Mouse (Mus musculus) C2C12 (cell line): Measurements from ENCODE around the gene Ildr2. TPM values are rescaled to one million over a fixed set of nuclear protein-coding genes. Genes with fewer than 3 reads are reported as not detected.

Experiments used
- H3K27me3 ChIP-seq: one replicate; pipeline ENCODE4 v1.6.1; 2011; ENCODE audit not compliant: control insufficient read depth, insufficient read depth, insufficient read length
- H3K36me3 ChIP-seq: one replicate; pipeline ENCODE4 v1.6.1; 2011; ENCODE audit not compliant: control insufficient read depth, insufficient read depth
- H3K4me3 ChIP-seq: one replicate; pipeline ENCODE4 v1.5.1; 2011; ENCODE audit warnings: mild to moderate bottlenecking, control low read depth; ENCODE audit not compliant: poor library complexity, insufficient read depth, severe bottlenecking
- H3K79me2 ChIP-seq: one replicate; pipeline ENCODE4 v1.6.1; 2011; ENCODE audit not compliant: control insufficient read depth, insufficient read depth
- H3K79me3 ChIP-seq: one replicate; pipeline ENCODE4 v1.6.1; 2011; ENCODE audit warnings: low read depth, control low read depth
- H3ac ChIP-seq: one replicate; pipeline ENCODE3; 2011; ENCODE audit warnings: low read depth; ENCODE audit not compliant: control insufficient read depth, insufficient read length
- CEBPB ChIP-seq: IDR thresholded peaks from one replicate; pipeline ENCODE4 v1.6.1; 2011; ENCODE audit warnings: low read depth, mild to moderate bottlenecking, control low read depth, moderate library complexity
- CTCF ChIP-seq: IDR thresholded peaks from one replicate; pipeline ENCODE4 v1.5.1; 2011; ENCODE audit not compliant: control insufficient read depth, insufficient read depth, insufficient read length
- FOSL1 ChIP-seq: IDR thresholded peaks from one replicate; pipeline ENCODE4 v1.8.0; 2011; ENCODE audit warnings: mild to moderate bottlenecking, low read length; ENCODE audit not compliant: poor library complexity, insufficient read depth, severe bottlenecking
- MAX ChIP-seq: IDR thresholded peaks from one replicate; pipeline ENCODE4 v1.6.1; 2011; ENCODE audit warnings: mild to moderate bottlenecking, control low read depth
- MYOD1 ChIP-seq: IDR thresholded peaks from one replicate; pipeline ENCODE4 v1.6.1; 2011; ENCODE audit warnings: low read depth; ENCODE audit not compliant: control insufficient read depth, insufficient read length
- MYOG ChIP-seq: IDR thresholded peaks from one replicate; pipeline ENCODE4 v1.6.1; 2011; ENCODE audit not compliant: control insufficient read depth, insufficient read length; ENCODE audit errors: extremely low read depth
- USF1 ChIP-seq: IDR thresholded peaks from one replicate; pipeline ENCODE4 v1.6.1; 2011; ENCODE audit warnings: low read depth, mild to moderate bottlenecking, control low read depth, moderate library complexity
- polyA plus RNA-seq: library from polyadenylated mRNA; unstranded; fragments of >200 nt; fragmentation: generic; extraction: Trizol; gene quantifications from one replicate; pipeline ENCODE4 v1.2.1, GENCODE M21; 2012; ENCODE audit warnings: missing spikeins

The Ildr2 gene
- polyA plus RNA-seq, 1 experiment, result 8.8 TPM

DNA sequence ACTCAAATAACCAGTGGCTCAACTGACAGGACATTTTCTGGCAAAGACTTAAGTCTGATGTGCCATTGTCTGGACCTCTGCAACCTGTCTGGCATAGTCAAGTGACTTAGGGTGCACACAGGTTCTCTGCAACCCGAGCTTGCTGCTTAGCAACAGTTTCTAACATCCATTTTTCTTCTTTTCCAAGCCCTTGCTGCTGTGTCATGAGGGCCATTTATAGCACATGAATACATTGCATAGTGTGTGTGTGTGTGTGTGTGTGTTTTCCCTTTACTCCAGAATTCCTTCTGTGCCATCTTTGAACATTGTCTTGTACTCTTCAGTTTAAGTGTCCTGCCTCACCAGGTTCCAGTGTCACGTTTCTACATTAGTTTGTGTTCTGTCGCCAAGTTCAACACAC lies 72.5 kb downstream of the Ildr2 start:
- TF ChIP-seq CEBPB, result no peak
- Histone ChIP-seq H3ac (no peak overlapping the region), H3K36me3 (no peaks in the 10 kb centered on the region), H3K27me3 (no peaks in the 10 kb centered on the region), H3K79me2 (no peaks in the 10 kb centered on the region), H3K4me3 (no peak overlapping the region), H3K79me3 (no peaks in the 10 kb centered on the region)

DNA sequence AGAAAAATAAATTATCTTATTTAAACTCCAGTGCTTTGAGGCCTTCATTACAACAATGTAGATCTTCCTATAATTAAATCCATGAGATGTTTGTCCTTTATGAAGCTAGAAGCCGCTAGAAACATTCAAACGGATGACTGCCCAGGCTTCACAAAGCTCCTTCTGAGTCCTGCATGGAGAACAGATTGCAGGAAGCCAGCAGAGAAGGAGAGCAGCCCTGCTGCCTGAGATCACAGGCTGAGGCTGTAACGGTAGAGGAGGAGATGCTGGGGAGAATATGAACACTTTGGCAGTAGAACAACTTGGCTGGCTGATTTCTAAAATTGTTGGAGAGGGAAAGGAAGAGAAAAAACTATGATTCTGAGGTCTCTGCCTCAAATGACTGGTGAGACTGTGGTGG lies 76.8 kb downstream of the Ildr2 start:
- Histone ChIP-seq H3K36me3 (no peaks in the 10 kb centered on the region), H3ac (no peak overlapping the region), H3K27me3 (no peaks in the 10 kb centered on the region), H3K79me3 (no peaks in the 10 kb centered on the region), H3K4me3 (no peak overlapping the region), H3K79me2 (no peaks in the 10 kb centered on the region)
- TF ChIP-seq MYOD1, result no peak
- no peak for TF ChIP-seq USF1
- no peak for TF ChIP-seq MAX
- TF ChIP-seq CEBPB, result no peak
- no peak for TF ChIP-seq FOSL1
- no peak for TF ChIP-seq CTCF
- no peak for TF ChIP-seq MYOG

GRCm38 (mm10) chr1:166339110-166339509 lies 85.2 kb downstream of the Ildr2 start:
- Histone ChIP-seq H3ac (no peak overlapping the region), H3K36me3 (no peaks in the 10 kb centered on the region), H3K27me3 (no peaks in the 10 kb centered on the region), H3K79me2 (no peaks in the 10 kb centered on the region), H3K79me3 (no peaks in the 10 kb centered on the region), H3K4me3 (no peak overlapping the region)
- TF ChIP-seq CTCF, result no peak
- peak; percentile 43 for TF ChIP-seq CEBPB
- TF ChIP-seq FOSL1, result no peak

DNA sequence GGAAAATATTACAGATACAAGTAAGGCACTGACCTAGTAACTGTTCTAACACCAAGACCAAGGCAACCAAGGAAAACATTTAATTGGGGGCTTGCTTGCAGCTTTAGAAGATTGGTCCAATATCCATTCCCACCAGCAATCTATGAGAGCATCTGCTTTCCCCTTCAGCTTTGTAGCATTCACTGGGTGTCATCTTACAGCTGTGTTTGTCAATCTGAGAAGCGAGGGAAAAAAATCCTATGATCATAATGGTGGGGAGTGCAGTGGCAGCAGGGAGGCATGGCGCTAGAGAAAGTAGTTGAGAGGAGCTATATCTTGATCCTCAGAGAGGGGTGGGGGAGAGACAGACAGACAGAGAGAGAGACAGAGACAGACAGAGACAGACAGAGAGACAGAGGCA lies 88.1 kb downstream of the Ildr2 start:
- Histone ChIP-seq H3K79me3 (no peaks in the 10 kb centered on the region), H3K27me3 (no peaks in the 10 kb centered on the region), H3K36me3 (no peaks in the 10 kb centered on the region), H3K79me2 (no peaks in the 10 kb centered on the region), H3ac (no peak overlapping the region), H3K4me3 (no peak overlapping the region)
- no peak for TF ChIP-seq MYOG
- peak; percentile 60 for TF ChIP-seq MYOD1

DNA sequence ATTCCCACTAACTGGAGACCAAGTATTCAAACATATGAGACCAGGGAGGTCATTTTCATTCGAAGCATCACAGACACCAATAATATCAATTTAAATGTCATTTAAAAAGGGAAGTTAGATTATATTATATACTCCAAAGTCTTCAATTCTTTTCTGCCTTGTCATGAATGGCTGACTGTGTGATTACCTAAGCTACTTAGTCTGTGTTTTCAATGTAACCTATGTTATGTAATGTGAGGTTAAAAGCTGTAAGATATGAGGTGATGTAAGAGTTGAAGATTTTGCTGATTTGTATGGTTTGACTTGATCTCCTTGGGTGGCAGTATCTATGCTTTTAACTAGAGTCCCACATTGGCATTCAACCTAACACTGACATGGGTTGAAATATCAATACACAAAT lies 88.6 kb downstream of the Ildr2 start:
- TF ChIP-seq CTCF (no peak), MYOG (no peak), CEBPB (no peak), USF1 (no peak), FOSL1 (no peak), MYOD1 (no peak), MAX (no peak)
- no peaks in the 10 kb centered on the region for H3K79me3 ChIP-seq
- no peaks in the 10 kb centered on the region for H3K27me3 ChIP-seq
- H3K36me3 ChIP-seq, result no peaks in the 10 kb centered on the region
- no peak overlapping the region for H3ac ChIP-seq
- no peaks in the 10 kb centered on the region for H3K79me2 ChIP-seq
- H3K4me3 ChIP-seq, result no peak overlapping the region

DNA sequence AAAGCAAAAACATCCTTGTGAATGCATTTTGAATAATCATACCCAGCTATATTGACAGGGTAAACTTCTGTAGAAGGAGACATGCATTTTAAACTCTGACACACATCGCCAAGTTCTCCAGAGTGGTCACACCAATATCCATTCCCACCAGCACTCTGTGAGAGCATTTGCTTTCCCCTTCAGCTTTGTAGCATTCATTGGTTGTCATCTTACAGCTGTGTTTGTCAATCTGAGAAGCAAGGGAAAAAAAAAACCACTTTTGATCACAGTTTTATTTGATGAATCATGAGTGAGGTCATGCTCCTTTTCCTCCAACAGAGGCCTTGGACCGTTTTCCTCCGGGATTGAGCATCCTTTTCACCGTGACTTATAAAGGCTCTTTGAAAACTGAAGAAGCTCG lies 89.6 kb downstream of the Ildr2 start:
- no peaks in the 10 kb centered on the region for H3K79me2 ChIP-seq
- H3K79me3 ChIP-seq, result no peaks in the 10 kb centered on the region
- no peak overlapping the region for H3K4me3 ChIP-seq
- no peaks in the 10 kb centered on the region for H3K27me3 ChIP-seq
- peak; percentile 93 for TF ChIP-seq MYOD1
- TF ChIP-seq CTCF, result no peak
- no peak for TF ChIP-seq USF1
- TF ChIP-seq FOSL1, result no peak
- no peaks in the 10 kb centered on the region for H3K36me3 ChIP-seq
- H3ac ChIP-seq, result no peak overlapping the region
